28 mouse cellular contexts compared by ENCODE assay signal in the genomic region with DNA sequence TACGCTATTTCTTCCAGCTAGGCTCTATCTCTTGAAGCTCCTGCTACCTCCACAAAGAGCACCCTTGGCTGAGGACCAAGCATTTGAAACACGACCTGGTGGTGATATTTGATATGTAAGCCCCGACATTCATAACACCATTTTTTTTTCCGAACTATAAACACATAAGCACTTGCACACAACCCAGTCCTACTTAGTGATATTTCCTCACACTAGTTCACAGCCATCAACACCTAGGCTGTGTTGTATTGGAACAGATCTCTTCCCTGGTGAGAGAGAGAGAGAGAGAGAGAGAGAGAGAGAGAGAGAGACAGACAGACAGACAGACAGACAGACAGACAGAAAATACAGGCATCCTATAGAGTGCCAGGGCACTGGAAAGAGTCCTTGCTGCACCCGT. TPM values are rescaled to one million over a fixed set of nuclear protein-coding genes. Genes with fewer than 3 reads are reported as not detected.
"Had no signal": no experiment of that assay in that cellular context is flagged by ENCODE, and none has a peak within 500 bp of the region (broad histone marks: within the 10 kb centered on the region; RNA-seq: fewer than 3 reads in every experiment).

No protein-coding gene starts in this region.

- H3K27ac ChIP-seq: hindbrain, embryonic 10.5 days; hindbrain, embryonic 12.5 days; hindbrain, embryonic 14.5 days; intestine, embryonic 15.5 days; layer of hippocampus, adult 2 months; left cerebral cortex, adult 2 months; limb, embryonic 10.5 days; limb, embryonic 12.5 days; liver, embryonic 13.5 days; liver, embryonic 15.5 days had no signal

- H3K4me1 ChIP-seq: hindbrain, embryonic 10.5 days; hindbrain, embryonic 12.5 days; intestine, embryonic 15.5 days; limb, embryonic 10.5 days; liver, embryonic 13.5 days; liver, embryonic 15.5 days had no signal

- ATAC-seq: hindbrain, embryonic 16.5 days; inflammation-experienced regulatory T-cells, adult 6 months; intestine, embryonic 15.5 days; intestine, postnatal 0 days; liver, postnatal 0 days had no signal

- H3K9me3 ChIP-seq: hindbrain, embryonic 10.5 days; hindbrain, embryonic 12.5 days; intestine, embryonic 15.5 days; limb, embryonic 10.5 days; limb, embryonic 12.5 days; liver, embryonic 13.5 days; liver, embryonic 15.5 days had no signal

- H3K9ac ChIP-seq: hindbrain, embryonic 12.5 days; hindbrain, embryonic 14.5 days; intestine, embryonic 15.5 days; limb, embryonic 12.5 days; liver, embryonic 13.5 days; liver, embryonic 15.5 days; liver, postnatal 0 days had no signal

- DNase-seq: gastrocnemius, adult 2 months; gastrocnemius, postnatal 14 days; gastrocnemius, postnatal 36 days; heart, postnatal 14 days; heart, postnatal 36 days; kidney, adult 18-20 months; kidney, adult 8-10 months; kidney, postnatal 10 days; kidney, postnatal 25 days; kidney, postnatal 4 days; liver; liver, embryonic 13.5 days; liver, postnatal 0 days; lung, adult 2 months had no signal

- H3K4me2 ChIP-seq: heart, embryonic 11.5 days; hindbrain, embryonic 12.5 days; hindbrain, embryonic 14.5 days; intestine, embryonic 15.5 days; limb, embryonic 12.5 days; liver, embryonic 11.5 days; liver, embryonic 13.5 days; liver, embryonic 15.5 days had no signal

- H3K4me3 ChIP-seq: gastrocnemius, adult 2 months; hindbrain, embryonic 10.5 days; hindbrain, embryonic 12.5 days; intestine, embryonic 15.5 days; layer of hippocampus, adult 2 months; left cerebral cortex, adult 2 months; limb, embryonic 10.5 days; limb, embryonic 12.5 days; liver, embryonic 13.5 days; liver, embryonic 15.5 days had no signal

- H3K27me3 ChIP-seq: hindbrain, embryonic 12.5 days; intestine, embryonic 15.5 days; limb, embryonic 12.5 days; liver, embryonic 13.5 days; liver, embryonic 15.5 days had no signal

- H3K36me3 ChIP-seq: hindbrain, embryonic 10.5 days; hindbrain, embryonic 12.5 days; intestine, embryonic 15.5 days; limb, embryonic 10.5 days; limb, embryonic 12.5 days; liver, embryonic 13.5 days; liver, embryonic 15.5 days had no signal

RNA-seq across cellular contexts. Expression of gene Lnx1, which starts 17.8 kb away (rescaled TPM):
- polyA plus RNA-seq: liver, embryonic 15.5 days had no signal
